Mouse (Mus musculus) ovary, adult 18-20 months (tissue): Measurements from ENCODE around the gene Rfwd3.
"Not testable (repeated sequence)": the region's sequence is repeated elsewhere in the genome, so short reads cannot be mapped to it uniquely, and the experiment has no call there.

Experiments used
- DNase-seq: peaks from one replicate; pipeline ENCODE4 v3.0.0; 2022; ENCODE audit warnings: low spot score, mixed read lengths

The Rfwd3 gene

GRCm38 (mm10) chr8:111285603-111286002 lies 14.4 kb downstream of the Rfwd3 start:
- no peak for DNase-seq

- no peak for DNase-seq
Observed at GRCm38 (mm10) chr8:111282093-111282492, 17.9 kb downstream of the Rfwd3 start.

GRCm38 (mm10) chr8:111268277-111268676 lies 31.7 kb downstream of the Rfwd3 start:
- DNase-seq: no peak

- DNase-seq: not testable (repeated sequence)
Observed at GRCm38 (mm10) chr8:111266161-111266560, 33.9 kb downstream of the Rfwd3 start.

GRCm38 (mm10) chr8:111264693-111265220 lies 35.3 kb downstream of the Rfwd3 start:
- no peak for DNase-seq

GRCm38 (mm10) chr8:111261981-111262381 lies 38.0 kb downstream of the Rfwd3 start:
- peak; percentile 8 for DNase-seq

GRCm38 (mm10) chr8:111260251-111260650 lies 39.8 kb downstream of the Rfwd3 start:
- no peak for DNase-seq

- no peak for DNase-seq
Observed at GRCm38 (mm10) chr8:111259408-111259741, 40.6 kb downstream of the Rfwd3 start.

- peak; percentile 86 for DNase-seq
Observed at GRCm38 (mm10) chr8:111258631-111259407, 41.2 kb downstream of the Rfwd3 start, which contains the start of gene Glg1. Gene Glg1 (minus strand): TSS chr8:111259216.

GRCm38 (mm10) chr8:111258010-111258630 lies 41.9 kb downstream of the Rfwd3 start:
- no peak for DNase-seq

- DNase-seq: no peak
Observed at GRCm38 (mm10) chr8:111252487-111253112, 47.4 kb downstream of the Rfwd3 start.

GRCm38 (mm10) chr8:111250111-111250510 lies 49.9 kb downstream of the Rfwd3 start:
- no peak for DNase-seq

GRCm38 (mm10) chr8:111248136-111248535 lies 51.9 kb downstream of the Rfwd3 start:
- DNase-seq: no peak

GRCm38 (mm10) chr8:111246864-111247263 lies 53.2 kb downstream of the Rfwd3 start:
- not testable (repeated sequence) for DNase-seq

- DNase-seq: no peak
Observed at GRCm38 (mm10) chr8:111246287-111246830, 53.7 kb downstream of the Rfwd3 start.

- DNase-seq: no peak
Observed at GRCm38 (mm10) chr8:111237301-111237700, 62.7 kb downstream of the Rfwd3 start.

GRCm38 (mm10) chr8:111233730-111234129 lies 66.3 kb downstream of the Rfwd3 start:
- DNase-seq: no peak

- DNase-seq: peak; percentile 31
Observed at GRCm38 (mm10) chr8:111224153-111224552, 75.9 kb downstream of the Rfwd3 start.
